Mouse (Mus musculus) hindbrain, embryonic 16.5 days (tissue): ENCODE results near the gene Eif4g3. TPM values are rescaled to one million over a fixed set of nuclear protein-coding genes. Genes with fewer than 3 reads are reported as not detected.

Experiments used
- ATAC-seq: fragments of 200-750 bp; cut with Nextera tagmentation; 2 replicates; pipeline ENCODE4 v1.8.0; 2017; ENCODE audit warnings: moderate TSS enrichment, moderate library complexity
- H3K27ac ChIP-seq: fragments of 300-500 bp; sonication (generic); 2 replicates; pipeline ENCODE4 v1.5.1; 2014; ENCODE audit warnings: low read depth, mild to moderate bottlenecking, control low read depth, low read length, moderate library complexity
- H3K27me3 ChIP-seq: fragments of 300-500 bp; sonication (generic); replicated peaks from 2 replicates; pipeline ENCODE4 v1.6.1; 2014; ENCODE audit warnings: low read length; ENCODE audit not compliant: control insufficient read depth, insufficient read depth
- H3K36me3 ChIP-seq: fragments of 300-500 bp; sonication (generic); 2 replicates; pipeline ENCODE4 v1.6.1; 2014; ENCODE audit warnings: mild to moderate bottlenecking, low read length, moderate library complexity, mixed read lengths; ENCODE audit not compliant: control insufficient read depth, insufficient read depth
- H3K4me1 ChIP-seq: fragments of 300-500 bp; sonication (generic); 2 replicates; pipeline ENCODE4 v1.6.1; 2014; ENCODE audit warnings: low read depth, low read length; ENCODE audit not compliant: control insufficient read depth, insufficient read depth
- H3K4me2 ChIP-seq: fragments of 300-500 bp; sonication (generic); 2 replicates; pipeline ENCODE4 v1.6.1; 2014; ENCODE audit warnings: mild to moderate bottlenecking, low read length, control low read depth, moderate library complexity
- H3K4me3 ChIP-seq: fragments of 300-500 bp; sonication (generic); 2 replicates; pipeline ENCODE4 v1.5.1; 2014; ENCODE audit warnings: mild to moderate bottlenecking, low read length, control low read depth, moderate library complexity
- H3K9ac ChIP-seq: fragments of 300-500 bp; sonication (generic); 2 replicates; pipeline ENCODE4 v1.6.1; 2014; ENCODE audit warnings: low read depth, mild to moderate bottlenecking, control low read depth, low read length, moderate library complexity
- H3K9me3 ChIP-seq: fragments of 300-500 bp; sonication (generic); 2 replicates; pipeline ENCODE4 v1.6.1; 2014; ENCODE audit warnings: mild to moderate bottlenecking, low read length, moderate library complexity; ENCODE audit not compliant: control insufficient read depth
- WGBS: fragments of 180-500 bp; shearing (Covaris S2); extraction: QIAGEN DNeasy Blood & Tissue Kit; methylation state at CpG from one replicate; pipeline ENCODE4 v1.1.7; 2014; 5-methylcytosine and 5-hydroxymethylcytosine counted together
- polyA plus RNA-seq: library from polyadenylated mRNA; unstranded; fragments of >200 nt; fragmentation: Nextera tagmentation; extraction: Ambion mirVana; gene quantifications from 2 replicates; pipeline ENCODE4 v1.2.1, GENCODE M21; 2015

Gene Eif4g3
- polyA plus RNA-seq, 1 experiment from 2014 or later, result 43.2 TPM

DNA sequence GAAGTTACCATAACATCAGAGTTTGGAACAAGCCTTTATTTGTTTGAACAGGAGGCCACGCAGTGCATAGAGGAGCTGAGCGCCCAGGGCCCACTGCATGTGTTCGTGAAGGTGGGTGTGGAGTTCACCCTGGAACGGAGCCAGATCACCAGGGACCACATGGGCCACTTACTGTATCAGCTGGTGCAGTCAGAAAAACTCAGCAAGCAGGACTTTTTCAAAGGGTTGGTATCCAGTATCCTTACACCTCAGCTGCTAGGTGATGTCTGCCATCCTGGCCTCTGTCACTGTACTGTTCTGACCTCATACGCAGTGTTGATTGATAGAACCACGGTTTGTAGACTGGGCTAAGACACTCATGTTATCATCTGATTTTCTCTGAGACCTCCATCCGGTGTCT, 195.2 kb downstream of the Eif4g3 start:
- no peak overlapping the region for H3K4me3 ChIP-seq
- H3K27ac ChIP-seq, result no peak overlapping the region
- H3K4me2 ChIP-seq, result no peak overlapping the region
- H3K36me3 ChIP-seq, result peaks cover 31% of the 10 kb centered on the region
- ATAC-seq, result no peak
- H3K9me3 ChIP-seq, result no peaks in the 10 kb centered on the region
- WGBS, result 86% methylated on average over 7 of the region's 7 CpGs
- H3K4me1 ChIP-seq, result no peaks in the 10 kb centered on the region
- no peaks in the 10 kb centered on the region for H3K27me3 ChIP-seq
- no peak overlapping the region for H3K9ac ChIP-seq

DNA sequence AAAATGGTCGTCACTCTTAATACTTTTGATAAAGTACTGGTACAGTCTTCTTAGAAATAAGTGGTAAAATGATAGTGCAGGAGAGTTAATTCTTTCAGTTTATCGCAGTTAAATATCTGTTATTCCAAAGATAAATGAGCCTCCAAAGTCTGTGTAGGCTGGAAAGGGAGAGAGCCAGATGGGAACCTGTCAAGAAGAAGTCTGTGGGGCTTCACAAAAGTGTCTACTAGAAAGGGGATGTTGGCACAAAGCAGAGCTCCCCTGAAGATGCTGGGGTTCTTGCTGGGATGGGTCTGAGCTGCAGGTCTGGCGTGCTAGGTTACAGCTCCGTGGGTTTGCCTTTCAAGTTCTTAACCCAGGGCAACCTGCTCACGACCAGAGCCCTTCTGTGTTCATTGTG, 199.7 kb downstream of the Eif4g3 start:
- Histone ChIP-seq H3K4me1 (no peaks in the 10 kb centered on the region), H3K9me3 (no peaks in the 10 kb centered on the region), H3K4me3 (no peak overlapping the region), H3K36me3 (peaks cover 38% of the 10 kb centered on the region), H3K27me3 (no peaks in the 10 kb centered on the region), H3K4me2 (no peak overlapping the region), H3K9ac (no peak overlapping the region), H3K27ac (no peak overlapping the region)
- no peak for ATAC-seq
- 85% methylated on average over 5 of the region's 5 CpGs for WGBS

DNA sequence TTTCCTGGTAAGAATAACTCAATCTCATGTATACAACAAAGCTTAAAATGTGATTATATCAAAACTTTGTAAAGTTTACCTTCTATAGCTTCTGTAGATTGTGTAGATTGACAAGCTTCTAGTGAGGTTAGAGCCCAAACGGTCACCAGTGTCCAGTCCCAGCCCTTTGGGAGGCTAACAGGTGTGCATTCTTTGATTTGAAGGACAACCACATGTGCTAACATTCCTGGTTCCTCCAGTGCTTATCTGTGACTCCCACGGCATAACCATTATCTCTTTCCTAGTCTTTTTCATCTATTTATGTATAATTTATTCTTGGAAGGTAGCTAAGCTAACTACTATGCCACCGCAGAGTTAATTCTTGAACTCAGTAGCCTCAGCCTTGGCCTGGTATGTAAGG, 207.9 kb downstream of the Eif4g3 start:
- WGBS, result 92% methylated on average over 3 of the region's 3 CpGs
- Histone ChIP-seq H3K27me3 (no peaks in the 10 kb centered on the region), H3K4me2 (no peak overlapping the region), H3K4me3 (no peak overlapping the region), H3K36me3 (peaks cover 60% of the 10 kb centered on the region), H3K9ac (no peak overlapping the region), H3K27ac (no peak overlapping the region), H3K4me1 (no peaks in the 10 kb centered on the region), H3K9me3 (no peaks in the 10 kb centered on the region)
- no peak for ATAC-seq

GRCm38 (mm10) chr4:138201696-138202095, 208.9 kb downstream of the Eif4g3 start:
- no peak for ATAC-seq
- H3K4me3 ChIP-seq, result no peak overlapping the region
- H3K27ac ChIP-seq, result no peak overlapping the region
- 86% methylated on average over 9 of the region's 9 CpGs for WGBS
- H3K27me3 ChIP-seq, result no peaks in the 10 kb centered on the region
- H3K4me1 ChIP-seq, result no peaks in the 10 kb centered on the region
- no peak overlapping the region for H3K4me2 ChIP-seq
- H3K36me3 ChIP-seq, result peaks cover 58% of the 10 kb centered on the region
- H3K9me3 ChIP-seq, result no peaks in the 10 kb centered on the region
- H3K9ac ChIP-seq, result no peak overlapping the region

DNA sequence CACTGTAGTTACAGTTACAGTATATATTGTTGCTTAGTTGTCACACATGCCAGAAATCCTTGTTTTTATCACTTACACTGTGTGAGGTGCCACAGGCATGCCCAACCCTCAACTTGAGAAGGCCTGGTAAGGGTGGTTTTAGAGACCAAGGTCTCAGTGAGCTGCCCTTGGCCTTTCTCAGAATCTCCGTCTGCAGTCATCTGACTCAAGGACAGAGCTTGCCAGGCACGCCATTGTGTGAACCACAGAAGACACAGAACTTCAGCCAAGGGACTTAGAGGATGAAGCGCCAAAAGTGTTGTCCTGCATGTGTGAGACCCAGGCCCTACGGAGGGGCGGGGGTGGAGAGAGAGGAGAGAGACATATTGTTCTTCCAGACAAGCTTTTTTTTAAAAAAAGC, 217.3 kb downstream of the Eif4g3 start:
- ATAC-seq, result no peak
- Histone ChIP-seq H3K4me2 (no peak overlapping the region), H3K36me3 (peaks cover 28% of the 10 kb centered on the region), H3K9ac (no peak overlapping the region), H3K27me3 (no peaks in the 10 kb centered on the region), H3K27ac (no peak overlapping the region), H3K4me3 (no peak overlapping the region), H3K4me1 (no peaks in the 10 kb centered on the region), H3K9me3 (no peaks in the 10 kb centered on the region)
- 90% methylated on average over 5 of the region's 5 CpGs for WGBS

GRCm38 (mm10) chr4:138213861-138214260, 221.0 kb downstream of the Eif4g3 start:
- Histone ChIP-seq H3K9ac (no peak overlapping the region), H3K4me2 (no peak overlapping the region), H3K36me3 (peaks cover 11% of the 10 kb centered on the region), H3K9me3 (no peaks in the 10 kb centered on the region), H3K4me3 (no peak overlapping the region), H3K27me3 (no peaks in the 10 kb centered on the region), H3K27ac (no peak overlapping the region), H3K4me1 (peaks cover 13% of the 10 kb centered on the region)
- ATAC-seq, result no peak
- WGBS, result 82% methylated on average over 3 of the region's 3 CpGs

- Histone ChIP-seq H3K9ac (peak overlapping the region; percentile 96), H3K27me3 (no peaks in the 10 kb centered on the region), H3K4me1 (peaks cover 22% of the 10 kb centered on the region), H3K36me3 (no peaks in the 10 kb centered on the region), H3K27ac (peak overlapping the region; percentile 99), H3K4me3 (peak overlapping the region; percentile 68), H3K4me2 (peak overlapping the region; percentile 76), H3K9me3 (no peaks in the 10 kb centered on the region)
- ATAC-seq, result no peak
- 41% methylated on average over 13 of the region's 13 CpGs for WGBS
Measured at GRCm38 (mm10) chr4:138215671-138216199, 222.9 kb downstream of the Eif4g3 start.

GRCm38 (mm10) chr4:138216200-138216890, 223.5 kb downstream of the Eif4g3 start, which contains the start of gene Hp1bp3:
TSS of gene Hp1bp3 (plus strand) at chr4:138216296.
- no peaks in the 10 kb centered on the region for H3K9me3 ChIP-seq
- ATAC-seq, result peak; percentile 72
- peak within 1 kb of the TSS; percentile 68 for H3K4me3 ChIP-seq
- H3K36me3 ChIP-seq, result no peaks in the 10 kb centered on the region
- WGBS, result under 1% methylated on average over 50 of the region's 84 CpGs
- H3K4me1 ChIP-seq, result peaks cover 22% of the 10 kb centered on the region
- H3K27me3 ChIP-seq, result no peaks in the 10 kb centered on the region
- H3K4me2 ChIP-seq, result peak within 1 kb of the TSS; percentile 76
- peak within 1 kb of the TSS; percentile 96 for H3K9ac ChIP-seq
- peak within 1 kb of the TSS; percentile 99 for H3K27ac ChIP-seq

DNA sequence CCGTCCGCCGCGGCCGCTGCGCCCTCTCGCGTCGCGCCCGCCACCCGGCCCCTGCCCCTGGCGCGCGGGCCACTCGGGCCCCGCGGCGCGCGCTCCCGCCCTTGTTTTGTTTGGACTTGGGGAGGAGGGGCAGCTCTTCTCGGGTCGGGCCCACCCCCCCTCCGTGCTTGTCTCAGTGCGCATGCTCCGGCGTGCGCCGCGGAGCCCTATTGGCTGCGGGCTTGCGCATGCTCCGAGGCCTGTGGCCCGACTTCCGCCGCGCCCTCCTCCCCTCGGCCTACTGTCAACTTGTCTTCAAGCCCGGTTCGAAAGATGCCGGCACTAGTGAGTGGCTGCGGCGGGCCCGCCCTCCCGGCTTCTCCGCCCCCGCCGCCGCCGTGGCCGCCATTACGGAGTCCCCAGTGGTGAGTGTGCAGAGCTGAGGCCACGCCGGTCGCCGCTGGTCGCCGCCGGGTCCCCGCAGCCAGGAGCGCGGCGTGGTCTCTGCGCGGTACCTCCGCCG, 224.1 kb downstream of the Eif4g3 start:
- H3K9ac ChIP-seq, result peak overlapping the region; percentile 96
- H3K36me3 ChIP-seq, result no peaks in the 10 kb centered on the region
- peak overlapping the region; percentile 68 for H3K4me3 ChIP-seq
- H3K27ac ChIP-seq, result peak overlapping the region; percentile 99
- ATAC-seq, result peak; percentile 96
- peaks cover 22% of the 10 kb centered on the region for H3K4me1 ChIP-seq
- H3K27me3 ChIP-seq, result no peaks in the 10 kb centered on the region
- under 1% methylated on average over 29 of the region's 68 CpGs for WGBS
- no peaks in the 10 kb centered on the region for H3K9me3 ChIP-seq
- peak overlapping the region; percentile 76 for H3K4me2 ChIP-seq
